Mouse (Mus musculus): Measurements from ENCODE around the gene Eif3b.

DNA sequence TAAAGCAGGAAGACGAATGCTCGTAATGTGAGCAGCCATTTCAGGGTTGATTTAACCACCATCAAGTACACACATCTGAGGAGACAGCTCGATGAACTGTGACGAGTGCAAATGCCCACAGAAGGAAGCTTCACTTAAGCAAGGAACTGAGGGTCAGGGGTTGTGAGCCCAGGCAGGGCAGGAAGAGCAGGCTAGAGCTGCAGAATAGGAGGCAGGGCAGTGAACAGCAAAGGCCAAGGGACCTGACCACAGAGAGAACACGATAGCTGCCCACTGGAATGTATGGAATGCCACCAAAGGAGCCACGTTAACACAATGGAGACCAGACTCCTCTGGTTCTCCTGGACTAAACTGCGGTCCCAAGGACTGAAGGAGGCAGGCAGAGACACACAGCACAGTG is 35.6 kb upstream of the Eif3b start:
- no peak for TF ChIP-seq POLR2A (IDR thresholded peaks at IDR 0.05; ENCODE audit: low read depth, low read length)
- TF ChIP-seq CTCF (IDR thresholded peaks at IDR 0.05; ENCODE audit: extremely low read depth, insufficient read depth, insufficient read length, insufficient replicate concordance) = no peak

All from spleen, adult 2 months (tissue).